Mouse (Mus musculus) liver, embryonic 12.5 days (tissue): ENCODE results near the gene Ttc28. TPM values are rescaled to one million over a fixed set of nuclear protein-coding genes. Genes with fewer than 3 reads are reported as not detected.

ENCODE experiments used
- ATAC-seq: fragments of 200-750 bp; cut with Nextera tagmentation; 2 replicates; pipeline ENCODE4 v1.8.0; 2017; ENCODE audit warnings: moderate number of reproducible peaks, mild to moderate bottlenecking, moderate library complexity
- H3K27ac ChIP-seq: fragments of 300-500 bp; sonication (generic); 2 replicates; pipeline ENCODE4 v1.5.1; 2016; ENCODE audit warnings: mild to moderate bottlenecking
- H3K27me3 ChIP-seq: fragments of 300-500 bp; sonication (generic); replicated peaks from 2 replicates; pipeline ENCODE4 v1.6.1; 2016; ENCODE audit warnings: mild to moderate bottlenecking, moderate library complexity
- H3K36me3 ChIP-seq: fragments of 300-500 bp; sonication (generic); 2 replicates; pipeline ENCODE4 v1.6.1; 2016; ENCODE audit warnings: mild to moderate bottlenecking, moderate library complexity
- H3K4me1 ChIP-seq: fragments of 300-500 bp; sonication (generic); 2 replicates; pipeline ENCODE4 v1.6.1; 2016
- H3K4me2 ChIP-seq: fragments of 300-500 bp; sonication (generic); 2 replicates; pipeline ENCODE4 v1.6.1; 2016; ENCODE audit warnings: mild to moderate bottlenecking, moderate library complexity
- H3K4me3 ChIP-seq: fragments of 300-500 bp; sonication (generic); 2 replicates; pipeline ENCODE4 v1.5.1; 2016; ENCODE audit warnings: mild to moderate bottlenecking, moderate library complexity
- H3K9ac ChIP-seq: fragments of 300-500 bp; sonication (generic); 2 replicates; pipeline ENCODE4 v1.6.1; 2016; ENCODE audit warnings: mild to moderate bottlenecking, moderate library complexity
- H3K9me3 ChIP-seq: fragments of 300-500 bp; sonication (generic); replicated peaks from 2 replicates; pipeline ENCODE4 v1.6.1; 2016; ENCODE audit warnings: mild to moderate bottlenecking, moderate library complexity
- WGBS: fragments of 180-500 bp; shearing (Covaris S2); methylation state at CpG from one replicate; pipeline ENCODE4 v1.1.7; 2016; ENCODE audit not compliant: insufficient replicate concordance; 5-methylcytosine and 5-hydroxymethylcytosine counted together
- polyA plus RNA-seq: library from polyadenylated mRNA; unstranded; fragments of >200 nt; fragmentation: Nextera tagmentation; extraction: Ambion mirVana; gene quantifications from 2 replicates; pipeline ENCODE4 v1.2.1, GENCODE M21; 2016

The Ttc28 gene
- polyA plus RNA-seq, 1 experiment from 2014 or later = 1.8 TPM

GRCm38 (mm10) chr5:111131561-111131960 lies 252.0 kb downstream of the Ttc28 start:
- H3K9me3 ChIP-seq = no peaks in the 10 kb centered on the region
- H3K36me3 ChIP-seq = no peaks in the 10 kb centered on the region
- no peak overlapping the region for H3K4me3 ChIP-seq
- no peak for ATAC-seq
- H3K27ac ChIP-seq = no peak overlapping the region
- H3K9ac ChIP-seq = no peak overlapping the region
- WGBS = 82% methylated on average over 18 of the region's 18 CpGs
- H3K4me1 ChIP-seq = no peaks in the 10 kb centered on the region
- no peak overlapping the region for H3K4me2 ChIP-seq
- no peaks in the 10 kb centered on the region for H3K27me3 ChIP-seq

- no peak overlapping the region for H3K4me2 ChIP-seq
- no peaks in the 10 kb centered on the region for H3K4me1 ChIP-seq
- no peak overlapping the region for H3K4me3 ChIP-seq
- H3K9me3 ChIP-seq = no peaks in the 10 kb centered on the region
- no peaks in the 10 kb centered on the region for H3K36me3 ChIP-seq
- no peak overlapping the region for H3K27ac ChIP-seq
- H3K27me3 ChIP-seq = no peaks in the 10 kb centered on the region
- no peak overlapping the region for H3K9ac ChIP-seq
- WGBS = 73% methylated on average over 5 of the region's 5 CpGs
- no peak for ATAC-seq
These were observed 253.5 kb downstream of the Ttc28 start for GRCm38 (mm10) chr5:111133150-111133549.

- Histone ChIP-seq H3K4me3 (no peak overlapping the region), H3K9ac (no peak overlapping the region), H3K27ac (no peak overlapping the region), H3K4me2 (no peak overlapping the region), H3K36me3 (no peaks in the 10 kb centered on the region), H3K27me3 (0 out of 2 replicates have a peak, but pooled peaks cover under 1% of the 10 kb centered on the region), H3K4me1 (peaks cover 3% of the 10 kb centered on the region; the same call in 1 of the 2 replicates), H3K9me3 (no peaks in the 10 kb centered on the region)
- 80% methylated on average over 7 of the region's 7 CpGs for WGBS
- no peak for ATAC-seq
These were observed 254.2 kb downstream of the Ttc28 start for GRCm38 (mm10) chr5:111133754-111134153.

- Histone ChIP-seq H3K4me2 (no peak overlapping the region), H3K4me3 (no peak overlapping the region), H3K36me3 (no peaks in the 10 kb centered on the region), H3K9ac (no peak overlapping the region), H3K4me1 (peaks cover 8% of the 10 kb centered on the region; the same call in 1 of the 2 replicates), H3K27me3 (0 out of 2 replicates have a peak, but pooled peaks cover 4% of the 10 kb centered on the region), H3K27ac (no peak overlapping the region), H3K9me3 (no peaks in the 10 kb centered on the region)
- 63% methylated on average over 6 of the region's 6 CpGs for WGBS
- ATAC-seq = no peak
These were observed 257.7 kb downstream of the Ttc28 start for GRCm38 (mm10) chr5:111137283-111137682.

GRCm38 (mm10) chr5:111137742-111138141 lies 258.1 kb downstream of the Ttc28 start:
- peaks cover 8% of the 10 kb centered on the region; the same call in 1 of the 2 replicates for H3K4me1 ChIP-seq
- H3K9ac ChIP-seq = no peak overlapping the region
- no peak overlapping the region for H3K4me3 ChIP-seq
- no peak overlapping the region for H3K4me2 ChIP-seq
- no peaks in the 10 kb centered on the region for H3K36me3 ChIP-seq
- 58% methylated on average over 13 of the region's 13 CpGs for WGBS
- ATAC-seq = no peak
- H3K9me3 ChIP-seq = no peaks in the 10 kb centered on the region
- no peak overlapping the region for H3K27ac ChIP-seq
- 0 out of 2 replicates have a peak, but pooled peaks cover 4% of the 10 kb centered on the region for H3K27me3 ChIP-seq

GRCm38 (mm10) chr5:111138239-111138833 lies 258.7 kb downstream of the Ttc28 start:
- no peak overlapping the region for H3K27ac ChIP-seq
- ATAC-seq = no peak
- no peak overlapping the region for H3K4me2 ChIP-seq
- H3K27me3 ChIP-seq = 0 out of 2 replicates have a peak, but pooled peaks cover 4% of the 10 kb centered on the region
- H3K4me1 ChIP-seq = peaks cover 8% of the 10 kb centered on the region; the same call in 1 of the 2 replicates
- H3K9me3 ChIP-seq = no peaks in the 10 kb centered on the region
- WGBS = 48% methylated on average over 11 of the region's 11 CpGs
- H3K4me3 ChIP-seq = no peak overlapping the region
- H3K9ac ChIP-seq = no peak overlapping the region
- H3K36me3 ChIP-seq = no peaks in the 10 kb centered on the region

GRCm38 (mm10) chr5:111138927-111139565 lies 259.4 kb downstream of the Ttc28 start:
- 32% methylated on average over 7 of the region's 7 CpGs for WGBS

GRCm38 (mm10) chr5:111139622-111140021 lies 260.0 kb downstream of the Ttc28 start:
- Histone ChIP-seq H3K36me3 (no peaks in the 10 kb centered on the region), H3K4me2 (no peak overlapping the region), H3K27ac (peak overlapping the region; percentile 31; the same call in 1 of the 2 replicates), H3K9ac (no peak overlapping the region), H3K27me3 (0 out of 2 replicates have a peak, but pooled peaks cover 4% of the 10 kb centered on the region), H3K4me1 (peaks cover 8% of the 10 kb centered on the region; the same call in 1 of the 2 replicates), H3K9me3 (no peaks in the 10 kb centered on the region), H3K4me3 (no peak overlapping the region)
- whole genome bisulfite sequencing = 30% methylated on average over 14 of the region's 14 CpGs
- no peak for ATAC-seq

More at GRCm38 (mm10) chr5:111138927-111139565, 259.4 kb downstream of the Ttc28 start:
- peak overlapping the region; percentile 37; the same call in 1 of the 2 replicates for H3K27ac ChIP-seq
- H3K9ac ChIP-seq = no peak overlapping the region
- H3K9me3 ChIP-seq = no peaks in the 10 kb centered on the region
- 0 out of 2 replicates have a peak, but pooled peaks cover 4% of the 10 kb centered on the region for H3K27me3 ChIP-seq
- no peak overlapping the region for H3K4me3 ChIP-seq
- no peaks in the 10 kb centered on the region for H3K36me3 ChIP-seq
- H3K4me2 ChIP-seq = no peak overlapping the region
- peaks cover 8% of the 10 kb centered on the region; the same call in 1 of the 2 replicates for H3K4me1 ChIP-seq
- ATAC-seq = peak; percentile 68

- Histone ChIP-seq H3K4me3 (no peak overlapping the region), H3K9me3 (no peaks in the 10 kb centered on the region), H3K4me2 (no peak overlapping the region), H3K27me3 (0 out of 2 replicates have a peak, but pooled peaks cover 4% of the 10 kb centered on the region), H3K4me1 (peaks cover 8% of the 10 kb centered on the region; the same call in 1 of the 2 replicates), H3K27ac (no peak overlapping the region), H3K36me3 (no peaks in the 10 kb centered on the region), H3K9ac (no peak overlapping the region)
- WGBS = 55% methylated on average over 20 of the region's 20 CpGs
- ATAC-seq = no peak
These were observed 261.7 kb downstream of the Ttc28 start for GRCm38 (mm10) chr5:111141139-111141885.

- 59% methylated on average over 4 of the region's 4 CpGs for WGBS
- no peak overlapping the region for H3K9ac ChIP-seq
These were observed 263.2 kb downstream of the Ttc28 start for GRCm38 (mm10) chr5:111142837-111143236.

GRCm38 (mm10) chr5:111144411-111144810 lies 264.8 kb downstream of the Ttc28 start:
- ATAC-seq = no peak
- Histone ChIP-seq H3K36me3 (no peaks in the 10 kb centered on the region), H3K4me3 (no peak overlapping the region), H3K27ac (no peak overlapping the region), H3K4me1 (no peaks in the 10 kb centered on the region), H3K27me3 (no peaks in the 10 kb centered on the region), H3K9ac (no peak overlapping the region), H3K4me2 (no peak overlapping the region), H3K9me3 (no peaks in the 10 kb centered on the region)
- 70% methylated on average over 7 of the region's 7 CpGs for WGBS

More at GRCm38 (mm10) chr5:111142837-111143236, 263.2 kb downstream of the Ttc28 start:
- Histone ChIP-seq H3K4me2 (no peak overlapping the region), H3K4me1 (peaks cover 8% of the 10 kb centered on the region; the same call in 1 of the 2 replicates), H3K9me3 (no peaks in the 10 kb centered on the region), H3K27ac (no peak overlapping the region), H3K36me3 (no peaks in the 10 kb centered on the region), H3K27me3 (0 out of 2 replicates have a peak, but pooled peaks cover 4% of the 10 kb centered on the region), H3K4me3 (no peak overlapping the region)
- ATAC-seq = no peak
